Mouse (Mus musculus): ENCODE data around the gene Gm9508.
"Not testable (repeated sequence)": the region's sequence is repeated elsewhere in the genome, so short reads cannot be mapped to it uniquely, and the experiment has no call there.

The Gm9508 gene

DNA sequence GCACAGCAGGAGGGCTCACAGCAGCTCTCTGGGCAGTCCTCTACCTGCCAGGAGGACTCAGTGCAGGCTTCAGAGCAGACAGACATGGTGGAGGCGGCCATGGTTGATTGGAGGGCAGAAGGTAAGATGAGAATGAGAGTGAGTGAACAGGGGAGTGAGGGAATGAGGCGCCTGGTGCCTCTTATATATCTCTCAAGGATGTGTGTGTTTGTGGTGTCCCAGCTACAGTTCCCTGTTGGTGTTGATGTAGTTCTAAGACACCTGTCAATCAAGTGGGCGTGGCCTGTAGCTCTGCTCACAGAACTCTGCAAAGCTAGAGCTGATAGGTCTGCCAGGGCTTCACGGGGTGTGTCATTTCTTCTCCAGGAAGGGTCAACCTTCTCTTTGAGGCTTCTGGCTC lies at the start of gene Gm9508:
Gm9508 (minus strand) TSS at position 101 of the 400 bp plus-strand sequence.
- no peak for DNase-seq

DNA sequence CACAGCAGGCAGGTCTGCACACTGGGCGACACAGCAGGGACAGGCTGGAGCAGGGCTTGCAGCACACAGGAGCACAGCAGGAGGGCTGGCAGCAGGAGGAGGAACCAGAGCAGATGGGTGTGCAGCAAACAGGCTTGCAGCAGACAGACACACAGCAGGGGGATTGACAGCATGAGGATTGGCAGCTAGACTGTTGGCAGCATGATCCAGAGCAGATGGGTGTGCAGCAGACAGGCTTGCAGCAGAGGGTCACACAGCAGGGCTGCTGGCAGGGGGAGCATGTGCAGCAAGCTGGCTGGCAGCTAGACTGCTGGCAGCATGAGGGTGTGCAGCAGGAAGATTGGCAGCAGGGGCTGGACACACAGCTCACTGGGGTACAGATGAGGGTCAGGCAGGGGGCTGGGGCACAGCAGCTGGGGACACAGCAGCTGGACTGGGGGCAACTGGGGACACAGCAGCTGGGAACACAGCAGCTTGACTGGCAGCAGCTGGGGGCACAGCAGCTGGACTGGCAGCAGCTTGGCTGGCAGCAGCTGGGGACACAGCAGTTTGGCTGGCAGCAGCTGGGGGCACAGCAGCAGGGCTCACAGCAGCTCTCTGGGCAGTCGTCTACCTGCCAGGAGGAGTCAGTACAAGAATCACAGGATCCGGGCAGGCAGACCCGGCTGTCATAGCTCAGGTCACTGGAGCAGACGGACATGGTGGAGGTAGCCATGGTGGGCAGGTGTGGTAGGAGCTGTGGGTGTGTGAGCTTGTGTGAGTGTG lies 45.1 kb upstream of the Gm9508 start, which contains the start of gene Gm18596:
Gm18596 (minus strand) TSS at position 715 of the 765 bp plus-strand sequence.
- not testable (repeated sequence) for DNase-seq

DNA sequence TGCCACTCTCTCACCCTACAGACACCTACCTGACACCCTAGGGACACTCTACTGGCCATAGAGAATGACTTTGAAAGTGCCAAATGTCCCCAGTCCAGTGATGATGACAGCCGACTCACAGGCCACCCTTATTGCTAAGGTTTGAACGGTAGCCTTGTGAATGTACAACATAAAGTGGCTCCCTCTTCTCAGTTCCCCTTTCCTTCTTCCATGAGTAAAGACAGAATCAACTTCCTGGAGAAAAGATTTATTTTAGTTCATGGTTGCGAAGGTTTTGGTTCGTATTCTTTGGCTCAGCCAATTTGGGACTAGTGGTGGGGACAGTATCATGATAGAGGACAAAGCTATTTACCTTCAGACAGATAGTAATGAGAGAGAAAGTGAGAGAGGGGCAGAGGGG lies 41.9 kb upstream of the Gm9508 start:
- no peak for DNase-seq

DNA sequence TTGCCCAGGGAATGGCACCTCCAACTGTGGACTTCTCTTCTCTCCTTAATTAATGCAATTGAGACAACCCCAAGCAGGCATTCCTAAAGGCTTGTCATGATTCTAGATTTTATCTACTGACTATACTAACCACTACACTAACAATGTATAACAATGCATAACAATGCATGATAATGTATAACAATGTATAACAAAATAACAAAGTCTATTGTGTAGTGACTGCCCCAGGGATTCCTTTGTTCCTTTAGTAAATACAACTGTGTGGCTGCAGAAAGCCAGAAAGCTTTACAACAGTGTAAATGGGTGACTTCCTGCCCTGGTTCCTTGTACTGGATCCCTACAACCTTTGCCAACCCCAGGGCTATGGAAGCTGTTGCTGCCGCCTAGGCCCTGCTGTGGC lies 38.9 kb upstream of the Gm9508 start:
- DNase-seq = no peak

DNA sequence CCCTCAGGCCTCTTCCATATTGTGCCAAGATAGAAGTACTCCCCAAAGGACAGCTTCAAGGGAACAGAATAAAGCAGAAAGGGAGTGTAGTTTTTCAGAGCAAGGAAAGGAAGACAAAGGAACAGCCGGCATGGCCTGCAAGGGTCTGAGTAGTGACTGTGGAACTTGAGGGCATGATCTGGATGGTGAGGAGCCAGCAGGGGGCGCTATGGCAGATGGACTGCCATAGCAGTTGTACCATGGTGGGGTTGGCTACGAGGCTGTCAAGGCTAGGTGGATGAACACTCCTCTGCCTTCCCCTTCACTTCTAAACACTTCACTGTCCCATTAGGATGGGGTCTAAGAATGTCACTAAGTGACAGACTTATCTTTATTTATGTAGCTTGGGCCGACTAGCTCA lies 32.2 kb upstream of the Gm9508 start:
- DNase-seq = no peak

DNA sequence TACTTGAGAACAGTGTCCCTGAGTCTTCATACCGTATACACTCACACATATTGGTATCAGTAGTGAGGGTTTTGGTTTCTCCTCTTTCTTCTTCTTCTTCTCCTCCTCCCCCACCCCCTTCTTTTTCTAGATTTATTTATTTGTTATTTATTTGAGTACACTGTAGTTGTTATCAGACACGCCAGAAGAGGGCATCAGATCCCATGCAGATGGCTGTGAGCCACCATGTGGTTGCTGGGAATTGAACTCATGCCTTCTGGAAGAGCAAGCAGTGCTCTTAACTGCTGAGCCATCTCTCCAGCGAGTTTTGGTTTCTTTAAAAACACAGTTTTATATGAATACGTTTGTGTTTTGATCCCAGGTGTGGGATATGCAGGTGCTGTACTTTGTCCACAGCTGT lies 31.2 kb upstream of the Gm9508 start:
- DNase-seq = no peak

DNA sequence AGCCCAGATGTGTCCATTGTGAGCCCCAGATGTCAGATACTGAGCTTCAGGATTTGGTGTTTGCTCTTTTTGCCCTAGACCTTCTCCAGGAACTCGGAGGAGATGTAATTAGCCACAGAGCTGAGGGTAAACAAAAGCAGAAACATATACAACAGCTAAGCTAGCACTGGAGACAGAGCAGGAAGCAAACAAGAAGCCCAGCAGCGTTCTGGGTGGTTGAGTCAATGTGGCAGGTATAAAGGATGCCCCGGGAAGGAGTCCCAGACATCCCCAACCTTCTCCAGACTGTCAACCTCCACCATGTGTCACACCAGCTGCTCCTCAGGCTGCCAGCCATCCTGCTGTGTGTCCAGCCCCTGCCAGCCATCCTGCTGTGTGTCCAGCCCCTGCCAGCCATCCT lies 29.2 kb upstream of the Gm9508 start, which contains the start of gene Gm10100:
Gm10100 (plus strand) TSS at position 301 of the 400 bp plus-strand sequence.
- no peak for DNase-seq

DNA sequence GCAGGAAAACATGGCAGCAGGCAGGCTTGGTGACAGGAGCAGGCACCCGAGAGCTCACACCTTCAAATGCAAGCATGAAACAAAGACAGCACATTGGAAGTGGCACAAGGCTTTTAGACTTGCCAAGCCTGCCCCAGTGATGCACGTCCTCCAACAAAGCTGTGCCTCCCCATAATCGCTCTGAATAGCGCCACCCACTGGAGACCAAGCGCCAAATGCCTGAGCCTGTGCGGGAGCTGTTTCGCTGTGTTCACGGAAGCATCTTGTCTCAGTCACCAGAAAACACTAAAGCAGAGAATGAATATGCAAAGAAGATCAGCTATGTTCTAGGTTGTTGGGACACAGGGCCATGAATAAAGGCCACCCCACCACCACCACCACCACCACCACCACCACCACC lies 27.8 kb upstream of the Gm9508 start:
- no peak for DNase-seq

DNA sequence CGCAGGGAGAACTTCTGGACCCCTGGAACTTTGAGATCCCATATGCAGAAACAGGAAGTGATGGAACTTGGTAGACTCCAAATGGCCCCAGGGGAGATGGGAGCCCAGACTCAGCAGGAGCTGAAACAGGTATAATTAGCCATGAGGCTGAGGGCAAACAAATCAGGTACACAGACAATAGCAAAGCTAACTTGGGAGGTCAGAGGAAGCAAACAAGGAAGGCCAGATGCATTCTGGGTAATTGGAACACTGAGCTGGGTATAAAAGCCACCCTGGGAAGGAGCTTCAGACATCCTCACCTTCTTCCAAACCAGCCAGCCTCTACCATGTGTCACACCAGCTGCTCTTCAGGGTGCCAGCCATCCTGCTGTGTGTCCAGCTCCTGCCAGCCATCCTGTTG lies 23.3 kb upstream of the Gm9508 start, which contains the start of gene Krtap12-1:
Krtap12-1 (plus strand) TSS at position 301 of the 400 bp plus-strand sequence.
- DNase-seq = not testable (repeated sequence)

DNA sequence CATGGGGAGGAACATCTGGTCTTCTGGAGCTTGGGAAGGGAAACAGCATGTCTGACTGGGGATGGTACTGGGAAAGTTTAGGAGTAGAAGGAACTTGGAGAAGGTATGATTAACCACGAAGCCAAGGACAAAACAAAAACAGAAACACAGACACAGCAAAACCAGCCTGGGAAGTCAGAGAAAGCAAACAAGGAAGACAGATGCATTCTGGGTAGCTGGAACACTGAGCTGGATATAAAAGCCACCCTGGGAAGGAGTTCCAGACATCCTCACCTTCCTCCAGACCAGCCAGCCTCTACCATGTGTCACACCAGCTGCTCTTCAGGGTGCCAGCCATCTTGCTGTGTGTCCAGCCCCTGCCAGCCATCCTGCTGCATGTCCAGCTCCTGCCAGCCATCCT lies 18.5 kb upstream of the Gm9508 start, which contains the start of gene Gm10142:
Gm10142 (plus strand) TSS at position 301 of the 400 bp plus-strand sequence.
- DNase-seq = no peak

DNA sequence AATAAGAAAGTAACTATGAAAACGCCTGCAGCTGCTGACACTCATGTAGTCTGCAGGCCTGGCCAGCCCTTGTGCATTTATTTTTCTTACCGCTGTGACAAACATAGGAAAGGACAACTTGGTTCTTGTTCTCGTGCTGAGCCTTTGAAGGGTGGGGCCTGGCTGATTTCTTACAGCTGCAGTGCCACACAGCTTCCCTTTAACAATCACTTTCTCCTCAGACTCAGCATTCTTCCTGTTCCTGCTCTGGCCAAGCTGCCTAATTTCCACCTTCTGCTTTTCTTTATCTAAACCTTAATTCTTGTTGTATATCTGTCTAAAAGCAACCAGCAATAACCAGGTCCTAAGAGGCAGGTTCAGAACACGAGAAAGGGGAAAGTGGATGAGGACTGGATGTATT lies 16.7 kb upstream of the Gm9508 start:
- DNase-seq = no peak

DNA sequence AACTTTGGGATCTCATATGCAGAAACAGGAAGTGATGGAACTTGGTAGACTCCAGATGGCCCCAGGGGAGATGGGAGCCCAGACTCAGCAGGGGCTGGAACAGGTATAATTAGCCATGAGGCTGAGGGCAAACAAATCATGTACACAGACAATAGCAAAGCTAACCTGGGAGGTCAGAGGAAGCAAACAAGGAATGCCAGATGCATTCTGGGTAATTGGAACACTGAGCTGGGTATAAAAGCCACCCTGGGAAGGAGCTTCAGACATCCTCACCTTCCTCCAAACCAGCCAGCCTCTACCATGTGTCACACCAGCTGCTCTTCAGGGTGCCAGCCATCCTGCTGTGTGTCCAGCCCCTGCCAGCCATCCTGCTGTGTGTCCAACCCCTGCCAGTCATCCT lies 14.1 kb upstream of the Gm9508 start, which contains the start of gene Gm10024:
Gm10024 (plus strand) TSS at position 301 of the 400 bp plus-strand sequence.
- peak; percentile 83 for DNase-seq

DNA sequence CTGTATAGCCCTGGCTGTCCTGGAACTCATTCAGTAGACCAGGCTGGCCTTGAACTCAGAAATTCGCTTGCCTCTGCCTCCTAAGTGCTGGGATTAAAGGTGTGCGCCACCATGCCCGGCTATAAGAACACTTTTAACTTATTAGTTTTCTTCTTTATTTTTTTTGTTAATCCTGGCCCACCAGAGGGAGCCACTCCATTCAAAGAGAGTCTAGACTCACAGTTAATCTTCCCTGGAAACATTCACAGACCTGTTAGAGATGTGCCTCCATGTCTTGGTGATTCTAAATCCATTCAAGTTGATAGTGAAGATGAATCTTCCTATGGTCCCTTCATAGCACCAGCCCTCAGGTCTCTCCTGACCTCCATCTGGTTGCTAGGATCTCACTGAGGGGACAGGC lies 12.8 kb upstream of the Gm9508 start:
- DNase-seq = no peak

DNA sequence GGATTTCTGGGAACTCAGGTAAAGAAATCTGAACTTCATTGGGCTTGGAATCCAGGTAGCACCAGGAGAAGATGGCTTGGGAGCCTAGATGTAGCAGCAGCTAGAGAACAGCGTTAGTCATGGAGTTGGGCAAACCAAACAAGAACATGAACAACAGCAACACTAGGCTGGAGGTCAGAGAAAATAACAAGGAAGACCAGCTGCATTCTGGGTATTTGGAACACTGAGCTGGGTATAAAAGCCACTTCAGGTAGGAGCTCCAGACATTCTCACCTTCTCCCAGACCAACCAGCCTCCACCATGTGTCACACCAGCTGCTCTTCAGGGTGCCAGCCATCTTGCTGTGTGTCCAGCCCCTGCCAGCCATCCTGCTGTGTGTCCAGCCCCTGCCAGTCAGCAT lies 9.3 kb upstream of the Gm9508 start, which contains the start of gene Gm10272:
Gm10272 (plus strand) TSS at position 301 of the 400 bp plus-strand sequence.
- no peak for DNase-seq

DNA sequence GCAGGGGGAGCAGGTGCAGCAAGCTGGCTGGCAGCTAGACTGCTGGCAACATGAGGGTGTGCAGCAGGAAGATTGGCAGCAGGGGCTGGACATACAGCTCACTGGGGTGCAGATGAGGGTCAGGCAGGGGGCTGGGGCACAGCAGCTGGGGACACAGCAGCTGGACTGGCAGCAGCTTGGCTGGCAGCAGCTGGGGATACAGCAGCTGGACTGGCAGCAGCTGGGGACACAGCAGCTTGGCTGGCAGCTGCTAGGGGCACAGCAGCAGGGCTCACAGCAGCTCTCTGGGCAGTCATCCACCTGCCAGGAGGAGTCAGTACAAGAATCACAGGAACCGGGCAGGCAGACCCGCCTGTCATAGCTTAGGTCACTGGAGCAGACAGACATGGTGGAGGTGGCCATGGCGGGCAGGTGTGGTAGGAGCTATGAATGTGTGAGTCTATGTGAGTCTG lies 6.7 kb downstream of the Gm9508 start, which contains the start of gene Gm19402:
Gm19402 (minus strand) TSS at position 402 of the 452 bp plus-strand sequence.
- peak; percentile 52 for DNase-seq

DNA sequence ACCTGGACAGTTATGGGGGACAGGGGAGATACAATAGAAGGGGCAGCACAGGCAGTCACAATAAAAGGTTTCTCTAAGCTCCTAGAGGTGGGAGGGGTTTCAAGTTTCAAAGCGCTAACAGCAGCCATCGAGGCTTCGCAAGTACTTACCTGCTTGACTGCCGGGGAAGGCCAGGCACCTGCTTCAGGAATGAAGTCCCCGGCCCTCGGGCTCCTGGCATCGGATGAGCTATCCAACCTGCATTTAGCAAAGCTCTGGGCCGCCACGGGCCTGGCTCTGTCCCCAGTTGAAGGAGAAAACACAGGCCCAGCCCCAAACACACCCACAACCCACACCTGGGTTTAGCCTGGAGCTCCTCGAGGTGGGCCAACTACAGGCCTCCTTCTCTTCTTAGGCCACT lies 10.0 kb downstream of the Gm9508 start:
- no peak for DNase-seq

DNA sequence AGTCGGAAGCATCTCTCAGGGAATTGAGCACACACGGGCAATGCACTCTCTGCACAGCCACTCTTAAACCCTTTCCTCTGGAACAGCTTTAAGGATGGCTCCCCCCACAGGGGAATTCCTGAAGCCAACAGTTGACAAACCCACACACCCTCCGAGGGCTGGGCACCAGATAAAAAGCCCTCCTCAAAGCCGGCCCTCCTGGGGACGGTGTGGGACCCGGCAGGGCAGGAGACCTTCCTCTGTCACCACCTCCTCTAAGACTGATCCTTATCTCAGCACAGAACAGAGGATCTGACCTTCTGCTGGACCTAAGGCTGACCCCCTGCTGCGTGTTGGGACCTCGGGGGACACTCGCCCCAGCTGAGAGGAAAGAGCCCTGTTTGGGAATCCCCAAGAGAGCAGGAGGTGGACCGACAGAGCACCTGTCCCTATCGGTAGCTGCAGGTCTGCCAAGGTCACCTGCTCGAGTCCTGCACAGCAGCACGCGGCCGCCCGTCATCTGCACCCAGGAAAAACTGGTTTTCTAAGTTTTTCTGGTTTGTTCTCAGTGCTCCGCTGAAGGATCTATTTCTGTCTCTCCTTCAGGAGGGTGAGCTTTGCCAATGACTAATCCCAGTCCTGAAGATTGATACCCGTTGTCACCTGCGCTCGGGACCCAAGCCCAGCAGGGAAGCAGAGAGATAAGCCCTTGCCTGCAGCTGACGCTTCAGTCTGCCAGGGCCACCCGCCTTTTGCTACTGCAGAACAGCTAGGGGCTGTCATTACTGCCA lies 11.0 kb downstream of the Gm9508 start, which contains the start of gene Tspear:
Tspear (plus strand) TSS at position 675 of the 770 bp plus-strand sequence.
- DNase-seq = no peak

DNA sequence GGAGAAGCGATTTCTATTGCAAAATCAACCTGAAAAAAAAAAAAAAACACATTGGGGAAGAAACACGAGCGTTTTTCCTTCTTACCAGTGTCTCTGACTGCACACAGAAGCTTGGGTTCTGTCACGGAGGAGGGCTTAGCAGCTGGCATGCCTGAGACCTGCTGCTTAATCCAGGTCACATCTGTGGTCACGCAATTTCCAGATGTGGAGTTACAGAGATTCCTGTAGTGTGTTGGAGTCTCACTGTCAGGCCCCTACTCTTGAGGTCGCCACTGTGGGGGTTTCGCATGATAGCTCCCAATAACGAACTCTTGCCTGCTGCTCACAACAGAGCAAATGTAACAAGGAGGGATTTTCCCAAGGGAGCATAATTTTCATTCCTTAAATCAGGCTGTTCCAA lies 12.9 kb downstream of the Gm9508 start:
- DNase-seq = no peak

DNA sequence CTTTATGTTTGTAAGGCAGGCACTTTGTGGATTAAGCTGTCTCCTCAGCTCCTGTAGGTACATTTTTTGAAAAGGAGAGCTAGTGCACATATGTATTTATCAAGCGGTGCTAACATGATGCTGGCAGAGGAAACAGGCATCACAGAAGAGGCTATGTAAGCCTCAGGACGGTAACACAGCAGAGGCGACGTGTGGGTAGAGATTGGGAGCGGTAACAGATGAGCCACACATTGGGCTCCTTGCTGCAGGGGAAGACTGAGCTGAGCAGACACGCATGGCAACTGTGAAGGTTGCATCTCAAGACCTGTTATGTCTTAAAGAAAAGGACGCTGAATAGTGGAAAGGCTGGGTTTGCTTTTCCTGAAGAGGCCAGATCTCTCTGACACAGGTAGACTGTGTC lies 14.0 kb downstream of the Gm9508 start:
- no peak for DNase-seq

DNA sequence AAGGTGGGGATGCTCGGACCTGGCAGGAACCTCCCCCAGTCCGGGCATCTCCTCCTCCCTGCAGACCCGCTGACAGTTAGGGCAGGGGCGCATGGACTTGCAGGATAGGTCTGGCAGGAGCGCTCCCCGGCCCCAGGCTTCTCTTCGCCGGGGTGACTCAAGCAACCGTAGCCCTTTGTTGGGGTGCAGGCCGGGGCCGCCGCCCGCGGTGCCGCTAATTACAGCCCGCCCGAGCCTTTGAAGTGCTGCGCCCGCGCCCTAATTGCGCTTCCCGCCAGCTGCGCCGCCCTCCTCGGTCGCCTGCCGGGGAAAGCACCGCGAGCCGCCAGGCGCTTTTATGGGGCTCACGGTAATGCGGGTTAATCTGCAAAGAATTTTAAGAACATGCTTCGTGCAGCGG lies 19.5 kb downstream of the Gm9508 start:
- no peak for DNase-seq

DNA sequence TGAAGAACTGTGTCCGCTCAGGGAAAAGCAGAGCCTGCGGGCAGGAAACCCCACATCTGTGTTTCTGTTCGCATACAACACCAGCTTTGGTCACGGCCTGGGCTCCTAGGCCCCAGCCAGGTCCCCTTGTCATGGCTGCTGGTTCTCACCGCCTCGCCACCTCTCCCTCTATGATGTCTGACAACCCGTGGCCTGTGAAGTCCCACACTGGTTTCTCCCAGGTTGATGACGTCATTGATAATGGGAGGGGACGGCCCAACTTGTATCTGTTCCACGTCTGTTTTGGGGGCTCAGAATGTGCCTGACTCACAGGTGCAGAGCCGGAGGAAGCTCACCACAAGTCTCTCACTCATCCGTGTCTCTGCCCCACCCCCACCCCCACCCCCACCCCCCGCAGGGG lies 23.3 kb downstream of the Gm9508 start:
- no peak for DNase-seq

DNA sequence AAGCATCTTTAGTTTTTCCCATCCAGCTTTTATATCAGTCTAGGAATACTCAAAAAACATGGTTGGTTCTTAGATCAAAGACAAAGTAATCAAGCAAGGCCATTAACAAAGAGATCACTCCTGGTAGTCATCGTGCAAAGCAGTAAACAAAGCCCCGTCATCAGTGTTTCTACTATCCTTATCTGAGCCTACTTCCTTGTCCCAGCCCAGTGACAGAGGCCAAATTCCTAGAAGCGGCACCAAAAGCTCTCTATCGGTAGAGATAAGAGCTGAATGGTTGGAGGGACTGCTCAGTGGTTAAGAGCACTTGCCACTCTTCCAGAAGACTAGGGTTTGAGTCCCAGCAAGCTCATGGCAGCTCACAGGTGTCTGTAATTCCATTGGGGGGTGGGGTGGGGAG lies 25.5 kb downstream of the Gm9508 start:
- DNase-seq = no peak

DNA sequence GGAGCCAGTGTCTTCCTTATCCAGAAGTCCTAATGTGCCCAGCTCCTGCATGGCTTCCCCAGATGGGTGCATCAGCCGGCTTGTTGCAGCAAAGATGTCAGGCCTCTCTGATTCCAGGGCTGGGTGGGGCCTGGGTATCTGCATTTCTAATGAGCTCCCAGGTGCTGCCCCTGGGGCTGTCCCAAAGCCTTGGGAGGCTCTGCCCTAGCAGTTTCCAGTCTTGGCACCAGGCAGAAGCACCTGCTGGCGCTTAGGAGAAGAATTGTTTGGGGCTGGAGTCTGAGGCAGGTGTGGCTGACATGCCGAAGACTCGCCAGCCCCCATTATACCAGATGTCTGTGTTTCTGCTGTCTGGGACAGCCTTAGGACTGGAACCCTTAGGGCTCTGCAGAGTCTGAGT lies 26.3 kb downstream of the Gm9508 start:
- DNase-seq = no peak

Measured in heart, adult 11 months (tissue).